Mouse (Mus musculus) adrenal gland, postnatal 4 days (tissue): Measurements from ENCODE around the gene Ptpn12. TPM values are rescaled to one million over a fixed set of nuclear protein-coding genes. Genes with fewer than 3 reads are reported as not detected.
A peak's percentile ranks its signal among the peaks of the same experiment; 100 is the strongest.
"Not testable (repeated sequence)": the region's sequence is repeated elsewhere in the genome, so short reads cannot be mapped to it uniquely, and the experiment has no call there.

Experiments
- DNase-seq, 2 experiments: peaks; one replicate each; pipeline ENCODE4 v3.0.0; 2021 to 2022; ENCODE audit warnings: low spot score in 2 of 2, mixed read lengths in 2 of 2
- total RNA-seq, 2 experiments: library from RNA; stranded (reverse); gene quantifications; 2 replicates each; pipeline ENCODE4 v1.2.3; 2021

The Ptpn12 gene
- total RNA-seq, 2 experiments from 2014 or later: 52.2 to 55.8 TPM

DNA sequence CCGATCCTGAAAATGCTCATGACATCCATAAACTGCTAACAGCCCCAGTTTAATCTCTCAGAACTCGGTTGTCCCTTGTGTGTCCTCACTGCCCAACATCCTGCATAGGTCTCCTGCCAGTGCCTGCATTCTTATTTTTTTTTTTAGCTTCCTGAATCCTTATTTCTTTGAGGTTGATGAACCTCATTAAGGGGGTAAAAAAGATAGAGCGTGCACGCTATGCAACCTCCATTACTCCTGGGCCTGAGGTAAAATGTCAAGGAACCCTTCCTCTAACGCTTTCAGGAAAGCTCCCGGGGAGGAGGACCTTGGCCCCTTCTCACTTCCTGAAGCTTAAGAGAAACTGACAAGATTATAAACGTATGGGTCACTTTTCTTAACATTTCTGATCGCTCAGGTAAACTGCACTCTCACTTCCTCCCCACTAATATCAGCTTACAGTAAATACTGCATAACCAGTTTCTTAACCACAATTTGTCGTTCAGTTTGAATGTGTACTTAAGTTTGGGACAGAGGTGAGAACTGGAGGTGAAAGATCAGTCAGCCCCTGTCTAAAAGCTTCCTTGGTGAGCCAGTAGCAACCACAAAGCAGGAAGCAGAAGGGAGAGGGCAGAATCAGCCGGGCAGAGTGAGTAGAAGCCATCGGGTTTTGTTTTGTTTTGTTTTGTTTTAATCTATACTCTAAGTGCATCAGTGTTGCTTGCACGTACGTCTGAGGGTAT, 100.4 kb downstream of the Ptpn12 start:
- no peak for DNase-seq

GRCm38 (mm10) chr5:20952337-20952925, 103.3 kb downstream of the Ptpn12 start:
- no peak for DNase-seq

DNA sequence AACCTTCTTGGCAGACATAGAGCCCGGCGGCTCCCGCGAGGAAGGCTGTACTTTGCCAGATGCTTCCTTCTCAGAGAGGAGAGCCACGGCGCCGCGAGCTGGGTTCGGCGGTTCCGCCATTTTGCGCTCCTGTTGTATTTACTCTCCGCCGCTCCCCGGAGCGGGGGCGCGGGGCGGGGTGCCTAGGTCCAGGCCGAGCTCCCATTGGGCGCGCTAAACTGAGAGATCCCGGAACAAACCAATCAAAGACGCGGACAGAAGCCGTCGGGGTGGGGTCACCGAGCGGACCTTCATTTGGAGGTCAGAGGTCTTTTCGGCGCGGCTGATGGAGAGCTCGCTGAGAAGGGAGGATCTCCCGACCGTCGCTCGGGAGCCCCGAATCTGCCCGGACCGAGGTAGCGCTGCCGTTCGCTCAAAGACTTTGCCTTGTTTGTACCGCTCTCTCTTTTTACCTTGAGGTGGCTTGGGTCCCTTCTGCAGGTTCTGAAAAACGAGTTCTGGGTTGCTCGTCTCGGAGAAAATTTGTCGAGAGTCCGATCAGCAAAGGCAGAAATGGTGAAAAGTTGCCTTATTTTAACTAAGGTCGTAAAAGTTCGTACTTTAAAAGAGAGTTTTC, 103.9 kb downstream of the Ptpn12 start:
- peak; percentile 81 to 90 for DNase-seq

GRCm38 (mm10) chr5:20950855-20951650, 104.7 kb downstream of the Ptpn12 start:
- peak in 1 of 2 experiments; percentile 24 for DNase-seq

GRCm38 (mm10) chr5:20950516-20950854, 105.2 kb downstream of the Ptpn12 start:
- no peak for DNase-seq

- DNase-seq: no peak
These were observed 105.6 kb downstream of the Ptpn12 start for GRCm38 (mm10) chr5:20950093-20950492.

DNA sequence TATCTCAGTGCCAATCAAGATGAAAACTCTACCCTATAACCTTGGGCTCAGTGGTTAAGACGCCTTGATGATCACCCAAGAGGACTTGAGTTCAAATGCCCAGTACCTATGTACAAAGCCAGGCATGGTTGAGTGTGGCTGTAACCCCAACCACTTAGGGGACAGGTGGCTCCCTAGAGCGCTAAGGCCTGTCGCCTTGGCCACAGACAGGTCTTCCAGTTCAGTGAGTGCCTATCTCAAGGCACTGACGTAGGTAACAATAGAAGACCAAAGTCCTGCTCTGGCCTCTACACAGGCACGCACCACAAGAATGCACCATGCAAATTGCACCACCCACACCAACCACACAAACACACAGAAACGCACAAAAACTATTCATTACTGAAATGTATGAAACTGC, 108.8 kb downstream of the Ptpn12 start:
- no peak for DNase-seq

DNA sequence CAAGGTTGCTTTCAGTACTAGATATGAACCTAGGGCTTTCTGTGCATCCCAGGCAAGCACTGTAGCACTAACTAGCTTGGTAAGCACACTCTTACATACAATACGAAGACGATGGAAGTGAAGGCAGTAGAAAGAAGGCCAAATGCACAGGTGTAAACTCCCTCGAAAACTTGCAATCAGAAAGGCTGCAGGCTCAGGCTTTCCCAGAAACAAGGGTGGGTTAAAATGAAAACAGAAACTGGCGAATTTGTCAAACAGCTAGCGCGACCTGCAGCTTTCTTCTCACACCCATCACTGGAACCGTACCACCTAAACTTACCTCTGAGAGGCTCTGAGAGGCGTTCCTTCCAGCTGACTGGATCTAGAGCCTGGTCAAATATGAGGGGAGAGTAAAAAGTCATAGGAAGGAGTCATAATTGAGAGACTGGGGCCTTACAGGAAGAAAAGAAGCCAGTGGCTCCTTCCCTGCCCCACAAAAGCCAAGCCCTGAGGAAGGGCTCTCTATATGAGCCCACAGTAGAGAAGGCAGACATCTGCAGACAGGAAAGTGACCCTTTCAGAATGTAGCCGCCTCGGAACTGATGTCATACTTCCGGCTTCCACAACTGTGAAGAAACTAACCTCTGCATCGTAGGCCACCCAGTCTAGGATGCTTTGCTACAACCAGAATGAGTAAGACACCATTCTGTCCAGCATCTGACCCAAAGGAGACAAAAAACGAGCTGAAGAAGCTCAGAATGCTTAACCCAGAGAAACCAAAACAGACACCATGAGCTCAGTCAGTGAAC, 110.6 kb downstream of the Ptpn12 start:
- no peak for DNase-seq

- DNase-seq: not testable (repeated sequence)
These were observed 111.9 kb downstream of the Ptpn12 start for GRCm38 (mm10) chr5:20943791-20944190.

- no peak for DNase-seq
These were observed 113.2 kb downstream of the Ptpn12 start for GRCm38 (mm10) chr5:20942523-20942922.

- no peak for DNase-seq
These were observed 114.5 kb downstream of the Ptpn12 start for GRCm38 (mm10) chr5:20941205-20941604.

DNA sequence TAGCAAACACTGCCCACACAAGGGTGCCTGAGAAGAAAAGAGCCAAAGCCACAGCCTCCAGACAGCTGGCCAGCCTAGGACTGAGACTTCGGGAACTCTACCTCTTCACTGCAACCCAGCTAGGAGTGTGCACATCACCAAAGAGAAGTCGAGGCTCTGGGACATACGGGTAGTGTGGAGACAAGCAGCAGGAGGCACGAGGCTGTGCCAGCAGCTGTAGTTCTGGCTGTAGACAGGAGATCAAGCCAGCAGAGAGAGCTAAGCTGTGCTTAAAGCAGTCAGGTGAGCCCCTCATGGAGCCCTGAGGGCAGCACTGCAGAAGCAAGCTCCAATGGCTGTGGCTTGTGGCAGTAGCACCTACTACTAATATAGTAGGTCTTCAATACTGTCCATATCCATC, 115.0 kb downstream of the Ptpn12 start:
- no peak for DNase-seq

DNA sequence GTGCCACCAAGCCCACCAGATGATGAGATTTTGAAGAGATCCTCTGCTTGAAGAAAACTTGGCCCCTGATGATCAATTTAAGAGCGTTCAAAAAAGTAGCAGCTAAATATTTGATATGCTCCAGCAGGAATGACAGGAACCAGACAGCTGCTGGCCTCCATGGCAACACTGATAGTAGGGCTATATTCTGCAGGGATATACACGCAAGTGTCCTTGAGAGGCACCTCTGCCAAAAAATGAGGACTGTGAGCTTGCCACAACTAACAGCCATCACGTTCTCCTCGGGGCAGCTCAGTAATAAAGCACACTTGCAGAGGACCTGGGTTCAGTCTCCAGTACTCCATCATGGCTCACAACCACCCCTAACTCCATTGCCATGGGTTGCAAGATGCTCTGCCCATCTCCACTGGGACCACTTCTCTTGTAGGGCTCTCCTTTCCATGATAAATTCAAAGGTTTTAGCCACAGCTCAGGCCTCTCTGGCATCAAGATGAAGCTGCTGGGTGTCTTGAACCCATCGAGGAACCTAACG, 115.6 kb downstream of the Ptpn12 start:
- DNase-seq: no peak

DNA sequence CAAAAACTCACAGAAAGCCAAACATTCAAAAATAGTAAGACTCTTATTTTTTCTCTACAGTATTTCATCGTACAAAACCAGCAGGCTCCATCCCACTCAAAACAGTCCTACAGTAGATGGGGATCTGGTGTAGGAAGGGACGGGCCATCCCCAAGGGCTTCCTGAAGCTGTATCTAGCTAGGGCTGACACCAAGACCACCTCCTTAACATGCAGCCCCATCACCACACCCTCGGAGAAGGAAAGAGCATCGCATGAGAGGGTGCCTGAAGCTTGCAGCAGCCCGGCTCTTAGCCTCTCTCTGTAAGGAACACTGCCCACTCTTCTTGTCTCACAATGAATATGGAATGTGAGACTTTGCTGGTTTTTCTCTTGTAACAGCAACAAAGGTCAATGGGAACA, 117.2 kb downstream of the Ptpn12 start:
- no peak for DNase-seq

Other genes with a start within 250 kb of the Ptpn12 start
- gene Phtf2, start 173.8 kb downstream of the Ptpn12 start, total RNA-seq: 10 to 100 TPM; 13.9 to 14.6 TPM
- gene Tmem60, start 173.7 kb downstream of the Ptpn12 start, total RNA-seq: 10 to 100 TPM; 24.5 to 27.6 TPM
- gene Rsbn1l, start 99.5 kb downstream of the Ptpn12 start, total RNA-seq: 10 to 100 TPM; 19.5 to 21.8 TPM
- gene Gsap, start 130.3 kb upstream of the Ptpn12 start, total RNA-seq: 1 to 10 TPM; 6.6 TPM